In genomic region chr15:31245934-31246333, GRCm38 (mm10) we compare ENCODE assay signal across 18 mouse cellular contexts. TPM values are rescaled to one million over a fixed set of nuclear protein-coding genes. Genes with fewer than 3 reads are reported as not detected.
DNase-seq lines count a peak whose midpoint lies in the region; ATAC-seq and TF ChIP-seq lines count a peak whose summit lies in the region.
"Had no signal": no experiment of that assay in that cellular context is flagged by ENCODE, and none has a peak within 500 bp of the region (broad histone marks: within the 10 kb centered on the region; RNA-seq: fewer than 3 reads in every experiment).

No protein-coding gene starts in this region.

- intact Hi-C loops in left cerebral cortex, postnatal 4 days (cut with DNase I) = no loop called here

- WGBS in heart, embryonic 12.5 days = 29% methylated on average over 9 of the region's 9 CpGs
- WGBS in lung, embryonic 14.5 days = 50% methylated on average over 9 of the region's 9 CpGs
- WGBS in liver, postnatal 0 days (ENCODE audit: insufficient replicate concordance) = 79% methylated on average over 9 of the region's 9 CpGs

- no peak for TF ChIP-seq EP300 in liver, postnatal 0 days (IDR thresholded peaks at IDR 0.05; ENCODE audit: low read depth)

- peak; percentile 49 for TF ChIP-seq POLR2A in myocyte (IDR thresholded peaks at IDR 0.05; ENCODE audit: insufficient read length, low read depth)

- H3K27ac ChIP-seq in heart, embryonic 12.5 days (ENCODE audit: poor library complexity, severe bottlenecking) = peak overlapping the region; percentile 31; the same call in 1 of the 2 replicates
- H3K27ac ChIP-seq in lung, embryonic 14.5 days (ENCODE audit: low read depth) = no peak overlapping the region
- H3K27ac ChIP-seq in liver, postnatal 0 days (ENCODE audit: low read depth) = no peak overlapping the region
- H3K27ac ChIP-seq: intestine, embryonic 15.5 days; macrophage; midbrain, embryonic 12.5 days had no signal

- DNase-seq in heart, adult 9 months (ENCODE audit: low spot score in 2 of 2) = no peak
- peak; percentile 24 for DNase-seq in lung, embryonic 14.5 days
- DNase-seq in lung, postnatal 25 days (ENCODE audit: low spot score) = no peak
- peak; percentile 22 for DNase-seq in ES-CJ7 (ENCODE audit: low read depth, low spot score)
- no peak for DNase-seq in liver, postnatal 0 days
- no peak for DNase-seq in left cerebral cortex, postnatal 4 days
- DNase-seq: cerebellum, postnatal 14 days; gastrocnemius, postnatal 10 days; layer of hippocampus, postnatal 36 days; right cerebral cortex, adult 18-20 months; spleen, adult 18-20 months had no signal

- H3K9me3 ChIP-seq in heart, embryonic 12.5 days (replicated peaks) = peaks cover 4% of the 10 kb centered on the region
- H3K9me3 ChIP-seq in lung, embryonic 14.5 days (ENCODE audit: low read depth, low read length) = no peaks in the 10 kb centered on the region
- H3K9me3 ChIP-seq in liver, postnatal 0 days (ENCODE audit: low read length) = no peaks in the 10 kb centered on the region
- H3K9me3 ChIP-seq: intestine, embryonic 15.5 days; midbrain, embryonic 12.5 days had no signal

- no peaks in the 10 kb centered on the region for H3K27me3 ChIP-seq in heart, embryonic 12.5 days (replicated peaks)
- H3K27me3 ChIP-seq in lung, embryonic 14.5 days (ENCODE audit: insufficient read depth, low read length) = no peaks in the 10 kb centered on the region
- H3K27me3 ChIP-seq in myocyte (ENCODE audit: control insufficient read depth, insufficient read depth, insufficient read length) = no peaks in the 10 kb centered on the region
- H3K27me3 ChIP-seq in liver, postnatal 0 days (ENCODE audit: insufficient read depth, low read length) = no peaks in the 10 kb centered on the region
- H3K27me3 ChIP-seq: intestine, embryonic 15.5 days; midbrain, embryonic 12.5 days had no signal

- no peak for TF ChIP-seq CTCF in lung, embryonic 14.5 days (IDR thresholded peaks at IDR 0.05; ENCODE audit: low read depth)
- TF ChIP-seq CTCF in liver, postnatal 0 days (IDR thresholded peaks at IDR 0.05; ENCODE audit: low read depth) = no peak

- peaks cover 37% of the 10 kb centered on the region for H3K4me1 ChIP-seq in heart, embryonic 12.5 days (replicated peaks)
- no peaks in the 10 kb centered on the region for H3K4me1 ChIP-seq in lung, embryonic 14.5 days (ENCODE audit: insufficient read depth)
- H3K4me1 ChIP-seq in liver, postnatal 0 days (ENCODE audit: insufficient read depth) = peaks cover 3% of the 10 kb centered on the region

- ATAC-seq in heart, embryonic 12.5 days (ENCODE audit: insufficient number of reproducible peaks, low FRiP score) = peak; percentile 56; the same call in 1 of the 2 replicates
- peak; percentile 43; the same call in 1 of the 2 replicates for ATAC-seq in lung, embryonic 14.5 days (ENCODE audit: insufficient read depth)
- ATAC-seq in liver, postnatal 0 days = no peak

- H3K79me2 ChIP-seq in myocyte (ENCODE audit: control insufficient read depth, insufficient read depth) = peaks cover 66% of the 10 kb centered on the region

- no peak overlapping the region for H3ac ChIP-seq in myocyte (ENCODE audit: control insufficient read depth, insufficient read length)

- no peak overlapping the region; the same call in 1 of the 2 replicates for H3K4me2 ChIP-seq in heart, embryonic 12.5 days
- H3K4me2 ChIP-seq in lung, embryonic 14.5 days = no peak overlapping the region
- H3K4me2 ChIP-seq in myocyte (ENCODE audit: low read depth) = peak overlapping the region; percentile 80
- no peak overlapping the region for H3K4me2 ChIP-seq in liver, postnatal 0 days (ENCODE audit: low read depth, low read length)
- H3K4me2 ChIP-seq: intestine, embryonic 15.5 days; liver, embryonic 11.5 days; midbrain, embryonic 12.5 days had no signal

- peaks cover 20% of the 10 kb centered on the region for H3K36me3 ChIP-seq in heart, embryonic 12.5 days
- H3K36me3 ChIP-seq in lung, embryonic 14.5 days (ENCODE audit: insufficient read depth) = peaks cover 4% of the 10 kb centered on the region; the same call in 1 of the 2 replicates
- peaks cover 45% of the 10 kb centered on the region for H3K36me3 ChIP-seq in myocyte (ENCODE audit: control insufficient read depth, insufficient read depth)
- peaks cover 16% of the 10 kb centered on the region; the same call in 1 of the 2 replicates for H3K36me3 ChIP-seq in liver, postnatal 0 days (replicated peaks; ENCODE audit: insufficient read depth, low read length)
- H3K36me3 ChIP-seq: intestine, embryonic 15.5 days; midbrain, embryonic 12.5 days had no signal

- no peak overlapping the region for H3K4me3 ChIP-seq in heart, embryonic 12.5 days
- no peak overlapping the region for H3K4me3 ChIP-seq in lung, embryonic 14.5 days (ENCODE audit: low read depth, low read length)
- peak overlapping the region; percentile 9 for H3K4me3 ChIP-seq in myocyte
- no peak overlapping the region for H3K4me3 ChIP-seq in liver, postnatal 0 days (ENCODE audit: low read depth, low read length)
- H3K4me3 ChIP-seq: erythroblast, embryonic 14.5 days; intestine, embryonic 15.5 days; midbrain, embryonic 12.5 days had no signal

- no peak overlapping the region for H3K9ac ChIP-seq in heart, embryonic 12.5 days
- H3K9ac ChIP-seq in lung, embryonic 14.5 days = no peak overlapping the region; the same call in 1 of the 2 replicates
- no peak overlapping the region for H3K9ac ChIP-seq in liver, postnatal 0 days (replicated peaks)
- H3K9ac ChIP-seq: intestine, embryonic 15.5 days; midbrain, embryonic 12.5 days had no signal

TF ChIP-seq in myocyte, 11 proteins besides CTCF, POLR2A, EP300 and RAD21:
- TF ChIP-seq TCF3 (IDR thresholded peaks at IDR 0.05; ENCODE audit: insufficient read length, low read depth) (peak; percentile 34), MYOD1 (IDR thresholded peaks at IDR 0.05; ENCODE audit: control insufficient read depth in 1 of 3, insufficient read length in 2 of 3, low read depth in 2 of 3) (peak in 2 of 3 experiments; percentile 63 to 79), SRF (IDR thresholded peaks at IDR 0.05; ENCODE audit: control insufficient read depth, insufficient read length, low read depth) (peak; percentile 72), REST (IDR thresholded peaks at IDR 0.05; ENCODE audit: insufficient read depth, insufficient read length) (no peak), POLR2AphosphoS2 (IDR thresholded peaks at IDR 0.05; ENCODE audit: insufficient read length, low read depth) (peak; percentile 55), MYOG (IDR thresholded peaks at IDR 0.05; ENCODE audit: control insufficient read depth in 1 of 3, insufficient read depth in 1 of 3, insufficient read length in 2 of 3, low read depth in 2 of 3) (peak in 2 of 3 experiments; percentile 72 to 90), CEBPB (IDR thresholded peaks at IDR 0.05; ENCODE audit: insufficient read depth, poor library complexity, severe bottlenecking) (no peak), USF1 (IDR thresholded peaks at IDR 0.05; ENCODE audit: low read depth) (no peak), TCF12 (IDR thresholded peaks at IDR 0.05; ENCODE audit: insufficient read depth, poor library complexity, severe bottlenecking) (peak; percentile 18), E2F4 (IDR thresholded peaks at IDR 0.05; ENCODE audit: insufficient read depth) (no peak), MAX (IDR thresholded peaks at IDR 0.05; ENCODE audit: low read depth) (peak; percentile 41)

RNA-seq across cellular contexts. Expression of gene Dap, which starts 21.8 kb away (rescaled TPM):
- 51.6 and 59.1 TPM in 2 replicates for polyA plus RNA-seq in heart, embryonic 12.5 days (2016; fragmentation: Nextera tagmentation; extraction: Ambion mirVana)
- polyA plus RNA-seq in lung, embryonic 14.5 days (2014; fragmentation: Nextera tagmentation; extraction: Ambion mirVana) = 97.1 and 99.2 TPM in 2 replicates
- 417 TPM for polyA plus RNA-seq in myocyte (2012; fragmentation: generic; extraction: Trizol)
- polyA plus RNA-seq in liver, postnatal 0 days (2015; fragmentation: Nextera tagmentation; extraction: Ambion mirVana) = 75.9 and 77.8 TPM in 2 replicates
- 10 to 100 TPM in 1 of 2 experiments, 1 to 10 TPM in 1; 9.3 to 11.5 TPM for total RNA-seq in left cerebral cortex, postnatal 4 days (2021)

Comparison
In these comparisons a context has a peak if more than half of its experiments do, and no peak if none do; other contexts are left out.
1. DNase-seq: peak in lung, embryonic 14.5 days (single experiment) and ES-CJ7 (single experiment); none in heart, adult 9 months (0 of 2), lung, postnatal 25 days (single experiment), liver, postnatal 0 days (single experiment) and left cerebral cortex, postnatal 4 days (single experiment).